Mouse (Mus musculus): ENCODE measurements at regions not wholly inside any gene's neighbourhood (a gene's known extent, or its start where the extent isn't known, plus 50 kb on each side); places are given as distances from the start of the nearest gene placed in this dataset.

- DNase-seq (ENCODE audit: low read depth): no peak
- TF ChIP-seq POLR2A (IDR thresholded peaks at IDR 0.05; ENCODE audit: borderline replicate concordance, extremely low read depth, insufficient read depth, insufficient read length, poor library complexity, severe bottlenecking): no peak
- no peak for TF ChIP-seq CTCF (IDR thresholded peaks at IDR 0.05; ENCODE audit: borderline replicate concordance, extremely low read depth, insufficient read depth, insufficient read length)
Observed at GRCm38 (mm10) chr15:7697724-7698123, 112.9 kb upstream of the Gdnf start.

GRCm38 (mm10) chr15:7708836-7709235 is 101.8 kb upstream of the Gdnf start:
- no peak for DNase-seq (ENCODE audit: low read depth)

GRCm38 (mm10) chr15:7714641-7715040 is 96.0 kb upstream of the Gdnf start:
- no peak for DNase-seq (ENCODE audit: low read depth)
- TF ChIP-seq POLR2A (IDR thresholded peaks at IDR 0.05; ENCODE audit: borderline replicate concordance, extremely low read depth, insufficient read depth, insufficient read length, poor library complexity, severe bottlenecking): no peak
- no peak for TF ChIP-seq CTCF (IDR thresholded peaks at IDR 0.05; ENCODE audit: borderline replicate concordance, extremely low read depth, insufficient read depth, insufficient read length)

More at GRCm38 (mm10) chr15:7708836-7709235, 101.8 kb upstream of the Gdnf start:
- no peak for TF ChIP-seq CTCF (IDR thresholded peaks at IDR 0.05; ENCODE audit: borderline replicate concordance, extremely low read depth, insufficient read depth, insufficient read length)
- TF ChIP-seq POLR2A (IDR thresholded peaks at IDR 0.05; ENCODE audit: borderline replicate concordance, extremely low read depth, insufficient read depth, insufficient read length, poor library complexity, severe bottlenecking): no peak

- DNase-seq (ENCODE audit: low read depth): no peak
- TF ChIP-seq CTCF (IDR thresholded peaks at IDR 0.05; ENCODE audit: borderline replicate concordance, extremely low read depth, insufficient read depth, insufficient read length): no peak
- no peak for TF ChIP-seq POLR2A (IDR thresholded peaks at IDR 0.05; ENCODE audit: borderline replicate concordance, extremely low read depth, insufficient read depth, insufficient read length, poor library complexity, severe bottlenecking)
Observed at GRCm38 (mm10) chr15:7716188-7716587, 94.5 kb upstream of the Gdnf start.

- TF ChIP-seq CTCF (IDR thresholded peaks at IDR 0.05; ENCODE audit: borderline replicate concordance, extremely low read depth, insufficient read depth, insufficient read length) (no peak), POLR2A (IDR thresholded peaks at IDR 0.05; ENCODE audit: borderline replicate concordance, extremely low read depth, insufficient read depth, insufficient read length, poor library complexity, severe bottlenecking) (no peak)
- DNase-seq (ENCODE audit: low read depth): no peak
Observed at GRCm38 (mm10) chr15:7723202-7723721, 87.4 kb upstream of the Gdnf start.

- DNase-seq (ENCODE audit: low read depth): no peak
- TF ChIP-seq CTCF (IDR thresholded peaks at IDR 0.05; ENCODE audit: borderline replicate concordance, extremely low read depth, insufficient read depth, insufficient read length) (no peak), POLR2A (IDR thresholded peaks at IDR 0.05; ENCODE audit: borderline replicate concordance, extremely low read depth, insufficient read depth, insufficient read length, poor library complexity, severe bottlenecking) (no peak)
Observed at GRCm38 (mm10) chr15:7723770-7724169, 86.9 kb upstream of the Gdnf start.

- no peak for TF ChIP-seq POLR2A (IDR thresholded peaks at IDR 0.05; ENCODE audit: borderline replicate concordance, extremely low read depth, insufficient read depth, insufficient read length, poor library complexity, severe bottlenecking)
- no peak for TF ChIP-seq CTCF (IDR thresholded peaks at IDR 0.05; ENCODE audit: borderline replicate concordance, extremely low read depth, insufficient read depth, insufficient read length)
- no peak for DNase-seq (ENCODE audit: low read depth)
Observed at GRCm38 (mm10) chr15:7725505-7725904, 85.1 kb upstream of the Gdnf start.

GRCm38 (mm10) chr15:7747586-7747985 is 63.1 kb upstream of the Gdnf start:
- DNase-seq (ENCODE audit: low read depth): no peak
- TF ChIP-seq POLR2A (IDR thresholded peaks at IDR 0.05; ENCODE audit: borderline replicate concordance, extremely low read depth, insufficient read depth, insufficient read length, poor library complexity, severe bottlenecking): no peak
- no peak for TF ChIP-seq CTCF (IDR thresholded peaks at IDR 0.05; ENCODE audit: borderline replicate concordance, extremely low read depth, insufficient read depth, insufficient read length)

GRCm38 (mm10) chr15:7750441-7750840 is 60.2 kb upstream of the Gdnf start:
- no peak for TF ChIP-seq CTCF (IDR thresholded peaks at IDR 0.05; ENCODE audit: borderline replicate concordance, extremely low read depth, insufficient read depth, insufficient read length)
- TF ChIP-seq POLR2A (IDR thresholded peaks at IDR 0.05; ENCODE audit: borderline replicate concordance, extremely low read depth, insufficient read depth, insufficient read length, poor library complexity, severe bottlenecking): no peak
- no peak for DNase-seq (ENCODE audit: low read depth)

Measured in brain, embryonic 14.5 days (tissue).